Mouse (Mus musculus): ENCODE data around the gene Nim1k. TPM values are rescaled to one million over a fixed set of nuclear protein-coding genes. Genes with fewer than 3 reads are reported as not detected.
A peak's percentile ranks its signal among the peaks of the same experiment; 100 is the strongest.

Nim1k gene
- 1.3 and 1.5 TPM in 2 replicates for polyA plus RNA-seq (2016; fragmentation: Nextera tagmentation; extraction: Ambion mirVana)

GRCm38 (mm10) chr13:119755681-119756471, at the start of gene Nim1k:
TSS of gene Nim1k (minus strand) at chr13:119755882.
- no peaks in the 10 kb centered on the region for H3K27me3 ChIP-seq (ENCODE audit: insufficient read depth, poor library complexity, severe bottlenecking)
- peak within 1 kb of the TSS; percentile 87 for H3K27ac ChIP-seq
- DNase-seq (ENCODE audit: low spot score), result peak; percentile 85
- peak within 1 kb of the TSS; percentile 70 for H3K4me3 ChIP-seq
- H3K36me3 ChIP-seq, result peaks cover 13% of the 10 kb centered on the region; the same call in 1 of the 2 replicates
- H3K4me1 ChIP-seq (replicated peaks), result peaks cover 26% of the 10 kb centered on the region
- no peaks in the 10 kb centered on the region for H3K9me3 ChIP-seq
- WGBS, result 2% methylated on average over 43 of the region's 43 CpGs

DNA sequence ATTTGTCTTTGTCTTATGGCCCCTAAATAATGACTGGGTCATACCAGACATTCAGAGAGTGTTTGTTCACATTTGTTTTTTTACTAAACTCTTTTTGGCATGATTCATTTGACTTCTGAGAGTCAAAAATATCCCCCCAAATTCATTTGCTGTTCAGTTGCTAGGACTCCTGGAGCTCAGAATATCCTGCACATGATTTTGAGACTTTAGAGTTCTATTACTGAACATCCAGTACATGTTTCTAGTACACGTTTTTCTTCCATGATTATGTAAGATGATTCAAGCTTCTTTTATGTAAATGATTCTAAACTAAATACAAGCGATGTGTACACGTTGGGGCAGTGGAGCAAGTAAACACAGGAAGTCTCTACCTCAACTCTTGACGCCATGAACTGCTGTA, 42.0 kb upstream of the Nim1k start:
- no peaks in the 10 kb centered on the region for H3K27me3 ChIP-seq (ENCODE audit: insufficient read depth, poor library complexity, severe bottlenecking)
- H3K36me3 ChIP-seq, result no peaks in the 10 kb centered on the region
- WGBS, result 73% methylated on average over 4 of the region's 4 CpGs

DNA sequence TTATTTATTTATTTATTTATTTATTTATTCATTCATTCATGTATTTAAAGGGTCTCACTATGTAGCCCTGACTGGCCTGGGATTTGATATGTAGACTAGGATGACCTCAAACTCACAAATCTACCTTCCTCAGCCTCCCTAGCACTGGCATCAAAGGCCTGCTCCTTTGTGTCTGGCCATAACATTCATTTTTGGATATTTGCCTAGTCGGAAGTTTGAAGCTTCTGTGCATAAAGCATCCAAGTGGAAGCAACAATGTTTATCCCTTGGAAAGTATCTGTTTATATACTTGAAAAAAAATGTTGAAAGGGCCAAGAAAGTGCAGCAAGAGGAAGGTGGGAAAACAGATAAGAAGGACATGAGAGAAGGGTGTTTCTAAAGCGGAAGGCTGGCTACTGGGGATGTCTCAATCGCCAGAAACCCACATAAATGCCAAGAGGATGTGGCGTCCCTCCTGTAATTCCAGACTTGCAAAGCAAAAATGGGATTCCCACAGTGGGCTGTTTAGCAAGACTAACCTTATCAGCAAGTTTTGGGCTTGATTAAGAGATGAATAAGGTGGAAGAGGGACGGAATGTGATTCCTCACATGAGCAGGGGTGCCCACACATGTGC, 37.2 kb upstream of the Nim1k start:
- H3K4me1 ChIP-seq (replicated peaks), result peaks cover 18% of the 10 kb centered on the region
- WGBS, result 89% methylated on average over 5 of the region's 5 CpGs
- no peaks in the 10 kb centered on the region for H3K27me3 ChIP-seq (ENCODE audit: insufficient read depth, poor library complexity, severe bottlenecking)
- no peak overlapping the region for H3K27ac ChIP-seq
- no peaks in the 10 kb centered on the region for H3K9me3 ChIP-seq
- no peak for DNase-seq (ENCODE audit: low spot score)
- H3K4me3 ChIP-seq, result no peak overlapping the region
- peaks cover 13% of the 10 kb centered on the region for H3K36me3 ChIP-seq

More for the DNA sequence above, 42.0 kb upstream of the Nim1k start:
- Histone ChIP-seq H3K27ac (no peak overlapping the region), H3K4me1 (replicated peaks) (no peaks in the 10 kb centered on the region), H3K4me3 (no peak overlapping the region), H3K9me3 (no peaks in the 10 kb centered on the region)
- DNase-seq (ENCODE audit: low spot score), result no peak

GRCm38 (mm10) chr13:119791580-119792135, 36.0 kb upstream of the Nim1k start:
- H3K36me3 ChIP-seq, result peaks cover 23% of the 10 kb centered on the region
- H3K27me3 ChIP-seq (ENCODE audit: insufficient read depth, poor library complexity, severe bottlenecking), result no peaks in the 10 kb centered on the region
- peak overlapping the region; percentile 89 for H3K4me3 ChIP-seq
- H3K27ac ChIP-seq, result peak overlapping the region; percentile 98
- peaks cover 18% of the 10 kb centered on the region for H3K4me1 ChIP-seq (replicated peaks)
- H3K9me3 ChIP-seq, result no peaks in the 10 kb centered on the region
- peak; percentile 34 for DNase-seq (ENCODE audit: low spot score)
- WGBS, result 4% methylated on average over 18 of the region's 18 CpGs

GRCm38 (mm10) chr13:119790761-119791579, 35.3 kb upstream of the Nim1k start, which contains the start of gene Zfp131:
TSS of gene Zfp131 (minus strand) at chr13:119790889.
- no peaks in the 10 kb centered on the region for H3K9me3 ChIP-seq
- peak within 1 kb of the TSS; percentile 98 for H3K27ac ChIP-seq
- peak; percentile 95 for DNase-seq (ENCODE audit: low spot score)
- H3K27me3 ChIP-seq (ENCODE audit: insufficient read depth, poor library complexity, severe bottlenecking), result no peaks in the 10 kb centered on the region
- peak within 1 kb of the TSS; percentile 89 for H3K4me3 ChIP-seq
- peaks cover 30% of the 10 kb centered on the region for H3K36me3 ChIP-seq
- peaks cover 18% of the 10 kb centered on the region for H3K4me1 ChIP-seq (replicated peaks)
- WGBS, result under 1% methylated on average over 84 of the region's 86 CpGs

DNA sequence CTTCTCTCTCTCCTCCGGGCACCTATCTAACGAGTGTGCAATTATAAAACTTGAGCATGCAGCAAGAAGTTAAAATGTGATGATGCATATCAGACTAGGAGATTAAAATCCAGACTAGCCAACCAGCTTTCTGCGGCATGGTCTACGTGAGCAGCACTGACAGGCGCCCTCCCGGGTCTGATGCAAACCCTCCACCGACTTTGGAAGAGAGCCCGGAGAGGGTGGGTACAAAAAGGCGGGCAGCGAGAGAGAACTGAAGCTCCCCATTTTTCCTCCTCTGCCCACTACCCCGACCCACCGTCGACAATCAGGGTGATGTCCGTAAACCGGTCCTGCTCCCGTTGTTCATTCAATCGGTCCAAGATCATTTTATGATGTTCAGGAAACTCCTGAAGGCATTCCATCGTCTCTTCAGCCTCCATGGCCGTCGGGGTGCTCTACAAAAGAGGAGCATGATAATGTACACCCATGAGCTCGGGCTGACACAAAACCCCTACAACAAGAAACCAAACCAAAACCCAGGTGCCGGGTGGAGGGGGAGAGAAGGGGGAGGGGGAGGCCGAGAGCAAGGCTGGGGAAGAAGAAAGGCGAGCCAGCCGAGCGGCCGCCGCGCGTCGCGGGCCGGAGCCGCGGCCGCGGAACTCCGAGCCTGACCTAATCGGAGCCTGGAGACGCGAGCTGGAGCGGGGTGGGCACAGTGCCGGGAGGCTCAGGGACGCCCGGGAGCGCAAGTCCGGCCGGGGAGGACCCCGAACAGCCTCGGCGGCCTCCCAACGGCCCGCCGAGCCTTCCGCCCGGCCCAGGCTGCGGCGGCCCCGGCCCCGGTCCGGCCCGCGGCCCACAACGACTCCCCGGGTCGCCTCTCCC, 34.4 kb upstream of the Nim1k start:
- Histone ChIP-seq H3K27me3 (ENCODE audit: insufficient read depth, poor library complexity, severe bottlenecking) (no peaks in the 10 kb centered on the region), H3K36me3 (peaks cover 39% of the 10 kb centered on the region), H3K27ac (peak overlapping the region; percentile 98), H3K4me1 (replicated peaks) (peaks cover 18% of the 10 kb centered on the region), H3K9me3 (no peaks in the 10 kb centered on the region), H3K4me3 (peak overlapping the region; percentile 89)
- WGBS, result 3% methylated on average over 64 of the region's 66 CpGs
- DNase-seq (ENCODE audit: low spot score), result peak; percentile 42

DNA sequence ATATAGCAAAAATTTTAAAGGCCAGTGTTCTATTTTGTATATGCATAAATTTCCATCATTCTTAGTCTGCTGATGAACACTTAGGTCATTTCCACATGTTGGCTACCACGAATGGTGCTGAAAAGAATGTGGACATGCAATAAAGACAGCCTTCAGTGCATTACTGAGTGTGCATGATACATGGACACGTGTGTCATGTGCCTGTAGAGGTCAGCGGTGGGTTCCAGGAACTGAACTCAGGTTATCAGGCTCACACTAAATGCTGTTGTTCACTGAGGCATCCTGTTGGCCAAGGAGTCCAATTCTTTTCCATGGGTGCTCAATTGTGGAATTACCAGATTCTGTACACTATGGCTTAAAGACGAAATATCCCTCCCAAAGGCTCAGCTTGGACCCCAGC, 27.9 kb upstream of the Nim1k start:
- Histone ChIP-seq H3K27ac (no peak overlapping the region), H3K9me3 (no peaks in the 10 kb centered on the region), H3K36me3 (peaks cover 97% of the 10 kb centered on the region), H3K4me1 (replicated peaks) (peaks cover under 1% of the 10 kb centered on the region; the same call in 1 of the 2 replicates), H3K4me3 (no peak overlapping the region), H3K27me3 (ENCODE audit: insufficient read depth, poor library complexity, severe bottlenecking) (no peaks in the 10 kb centered on the region)
- DNase-seq (ENCODE audit: low spot score), result no peak
- 87% methylated on average over 4 of the region's 4 CpGs for WGBS

DNA sequence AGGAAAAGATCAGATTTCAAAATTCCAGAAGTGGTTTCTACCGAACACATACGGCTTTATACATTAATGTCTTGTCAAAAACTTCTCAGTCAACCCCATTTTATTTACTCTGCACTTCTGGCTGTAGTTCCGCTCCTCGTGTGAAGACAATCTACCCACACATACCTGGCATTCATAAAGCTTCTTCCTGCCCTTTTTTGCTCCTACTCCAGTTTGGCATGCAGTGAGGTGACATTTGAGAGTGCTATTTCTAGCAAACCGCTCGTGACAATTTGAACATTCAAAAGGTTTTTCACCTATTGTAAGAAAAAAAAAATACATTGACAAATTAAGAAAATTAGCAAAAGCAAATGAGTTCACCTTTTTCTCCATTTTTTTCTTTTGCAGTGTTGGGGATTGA, 12.9 kb upstream of the Nim1k start:
- 91% methylated on average over 6 of the region's 6 CpGs for WGBS
- no peak overlapping the region for H3K4me3 ChIP-seq
- H3K27me3 ChIP-seq (ENCODE audit: insufficient read depth, poor library complexity, severe bottlenecking), result no peaks in the 10 kb centered on the region
- H3K4me1 ChIP-seq (replicated peaks), result no peaks in the 10 kb centered on the region
- no peak overlapping the region for H3K27ac ChIP-seq
- H3K9me3 ChIP-seq, result no peaks in the 10 kb centered on the region
- no peak for DNase-seq (ENCODE audit: low spot score)
- peaks cover 99% of the 10 kb centered on the region for H3K36me3 ChIP-seq

DNA sequence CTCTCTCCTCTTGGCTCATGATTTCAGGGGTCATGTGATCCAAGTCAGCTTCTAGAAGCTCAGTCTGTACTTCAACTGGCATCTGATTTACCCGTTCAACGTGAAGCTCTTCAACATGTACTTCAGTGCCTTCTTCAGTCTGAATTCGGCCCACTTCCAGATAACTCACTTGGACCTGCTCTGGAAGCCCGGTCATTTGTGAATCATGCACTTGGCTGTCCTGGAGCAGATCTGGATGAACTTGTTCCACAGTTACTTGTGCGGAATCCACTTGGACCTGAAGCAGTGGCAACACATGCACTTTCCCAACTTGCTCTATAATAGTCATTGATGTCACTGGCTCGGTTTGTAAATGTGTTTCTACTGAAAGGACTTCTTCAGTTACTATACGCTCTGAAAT, 10.8 kb upstream of the Nim1k start:
- WGBS, result 94% methylated on average over 7 of the region's 7 CpGs
- H3K9me3 ChIP-seq, result no peaks in the 10 kb centered on the region
- H3K27ac ChIP-seq, result no peak overlapping the region
- H3K36me3 ChIP-seq, result peaks cover 92% of the 10 kb centered on the region
- no peak for DNase-seq (ENCODE audit: low spot score)
- no peak overlapping the region for H3K4me3 ChIP-seq
- H3K4me1 ChIP-seq (replicated peaks), result no peaks in the 10 kb centered on the region
- H3K27me3 ChIP-seq (ENCODE audit: insufficient read depth, poor library complexity, severe bottlenecking), result no peaks in the 10 kb centered on the region

DNA sequence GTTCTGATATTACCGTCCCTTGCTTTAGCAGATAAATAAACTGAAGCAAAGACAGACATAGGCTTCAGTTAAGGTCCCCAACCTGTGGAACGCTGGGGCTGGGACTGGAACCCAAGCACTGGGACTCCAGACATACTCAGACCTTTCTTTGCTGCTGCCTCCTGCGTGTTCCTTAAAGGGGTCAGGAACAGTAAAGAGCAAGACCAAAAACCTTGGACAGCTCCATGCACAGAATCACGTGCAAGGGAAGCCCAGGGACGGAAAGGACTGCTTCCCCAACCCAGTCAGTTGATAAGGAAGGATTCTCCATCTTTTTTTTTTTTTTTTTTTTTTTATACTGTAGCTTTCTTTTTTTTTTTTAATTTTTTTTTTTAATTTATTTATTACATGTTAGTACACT, 1.1 kb upstream of the Nim1k start:
- Histone ChIP-seq H3K4me3 (no peak overlapping the region), H3K27me3 (ENCODE audit: insufficient read depth, poor library complexity, severe bottlenecking) (no peaks in the 10 kb centered on the region), H3K9me3 (no peaks in the 10 kb centered on the region), H3K36me3 (peaks cover 22% of the 10 kb centered on the region), H3K4me1 (replicated peaks) (peaks cover 26% of the 10 kb centered on the region), H3K27ac (no peak overlapping the region)
- no peak for DNase-seq (ENCODE audit: low spot score)
- WGBS, result 29% methylated on average over 5 of the region's 5 CpGs

DNA sequence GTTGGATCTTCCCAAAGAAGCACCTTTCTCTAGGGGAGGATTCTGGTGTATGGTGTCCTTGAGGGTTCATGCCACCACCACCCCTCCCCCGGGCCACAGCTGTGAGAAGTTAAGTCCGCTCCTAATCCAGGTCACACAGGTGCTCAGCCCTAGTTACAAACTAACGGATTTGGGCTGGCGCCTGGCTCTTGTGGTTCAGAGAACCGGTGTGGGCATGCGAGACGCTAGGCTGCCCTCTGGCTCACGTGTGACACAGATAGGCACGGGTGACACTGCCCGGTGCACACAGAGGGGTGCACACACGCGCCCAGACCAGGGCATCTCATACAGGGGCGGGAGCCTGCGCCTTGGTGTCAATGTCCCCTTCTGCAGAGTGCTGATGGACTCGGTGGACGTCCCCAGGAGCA, 538 bp downstream of the Nim1k start:
- WGBS, result 1% methylated on average over 16 of the region's 16 CpGs
- Histone ChIP-seq H3K4me1 (replicated peaks) (peaks cover 26% of the 10 kb centered on the region), H3K4me3 (peak overlapping the region; percentile 70), H3K27me3 (ENCODE audit: insufficient read depth, poor library complexity, severe bottlenecking) (no peaks in the 10 kb centered on the region), H3K36me3 (peaks cover 9% of the 10 kb centered on the region; the same call in 1 of the 2 replicates), H3K9me3 (no peaks in the 10 kb centered on the region), H3K27ac (peak overlapping the region; percentile 87)
- DNase-seq (ENCODE audit: low spot score), result no peak

- peak overlapping the region; percentile 70 for H3K4me3 ChIP-seq
- H3K36me3 ChIP-seq, result peaks cover 7% of the 10 kb centered on the region; the same call in 1 of the 2 replicates
- whole genome bisulfite sequencing, result 35% methylated on average over 3 of the region's 3 CpGs
- peaks cover 26% of the 10 kb centered on the region for H3K4me1 ChIP-seq (replicated peaks)
- H3K27me3 ChIP-seq (ENCODE audit: insufficient read depth, poor library complexity, severe bottlenecking), result no peaks in the 10 kb centered on the region
- H3K27ac ChIP-seq, result no peak overlapping the region
- no peaks in the 10 kb centered on the region for H3K9me3 ChIP-seq
- DNase-seq (ENCODE audit: low spot score), result no peak
Measured at GRCm38 (mm10) chr13:119754635-119755020, 1.1 kb downstream of the Nim1k start.
